Mouse (Mus musculus) bone marrow, adult 2 months (tissue): ENCODE data around the gene Helz.

Source experiments
- CTCF ChIP-seq: fragments of 200-500 bp; IDR thresholded peaks from 2 replicates; pipeline ENCODE4 v1.5.1; 2011; ENCODE audit warnings: low read length, control low read depth; ENCODE audit not compliant: control insufficient read depth, insufficient read depth
- POLR2A ChIP-seq: fragments of 200-500 bp; IDR thresholded peaks from 2 replicates; pipeline ENCODE4 v1.6.1; 2011; ENCODE audit warnings: low read depth, mild to moderate bottlenecking, control low read depth, low read length, borderline replicate concordance; ENCODE audit not compliant: control insufficient read depth

DNA sequence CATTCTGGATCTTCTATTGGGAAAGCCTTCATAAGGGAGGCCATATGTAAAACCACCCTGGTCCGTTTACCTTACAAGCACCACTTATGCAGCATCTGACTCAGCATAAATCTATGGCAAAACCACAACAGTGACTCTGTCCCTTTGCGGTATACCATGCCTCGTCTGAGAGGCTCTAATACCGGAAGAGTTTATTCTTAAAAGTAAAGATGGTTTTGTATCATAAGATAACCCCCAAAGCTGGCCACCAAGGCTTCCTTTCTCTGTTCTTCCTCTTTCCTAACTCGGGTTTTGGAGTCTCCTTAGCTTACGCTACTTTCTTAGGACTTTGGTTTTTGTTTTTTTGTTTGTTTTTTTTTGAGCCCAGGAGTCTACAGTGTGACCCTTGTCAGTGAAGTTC is 145.6 kb downstream of the Helz start:
- TF ChIP-seq POLR2A (no peak), CTCF (no peak)
